Mouse (Mus musculus): Measurements from ENCODE around the gene Tmem132c.

DNA sequence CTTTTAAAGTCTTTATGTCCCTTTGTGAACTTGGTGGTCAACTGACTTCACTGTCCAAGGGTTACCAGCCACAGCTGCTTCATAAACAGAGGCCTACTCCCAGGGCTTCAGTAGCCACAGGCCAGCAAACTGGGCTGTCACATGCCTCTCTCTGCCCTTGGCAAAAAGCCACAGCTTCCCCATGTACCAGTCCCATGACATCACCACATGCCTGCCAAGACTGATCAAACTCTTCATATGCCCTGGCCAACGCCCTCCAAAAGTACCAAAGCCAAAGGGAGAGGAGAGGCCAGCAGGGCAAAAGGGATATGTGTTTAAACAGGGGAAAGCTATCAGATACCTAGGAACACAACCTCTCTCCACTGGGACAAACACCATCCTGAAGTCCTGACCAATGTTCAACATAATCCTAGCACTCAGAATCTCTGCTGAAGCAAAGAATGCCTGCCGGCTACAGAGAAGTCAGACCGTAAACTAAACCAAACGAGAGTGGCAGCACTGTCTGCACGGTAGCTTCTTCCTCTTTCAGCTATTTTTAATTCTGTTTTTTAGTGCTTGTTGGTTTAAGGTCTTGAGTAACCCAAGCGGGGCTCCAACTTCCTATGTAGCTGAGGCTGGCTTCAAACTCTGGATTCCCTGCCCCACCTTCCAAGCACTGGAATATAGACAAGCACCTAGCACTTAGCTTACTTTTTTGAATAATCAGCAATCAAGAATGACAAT is 369.3 kb downstream of the Tmem132c start:
- TF ChIP-seq CTCF (conservative IDR thresholded peaks at IDR 0.05; ENCODE audit: low read length) (no peak), NANOG (IDR thresholded peaks at IDR 0.05; ENCODE audit: borderline replicate concordance, low read length) (no peak), POU5F1 (IDR thresholded peaks at IDR 0.05; ENCODE audit: borderline replicate concordance, low read length) (no peak)

Measured in E14TG2a.4 (cell line).